Mouse (Mus musculus) CH12.LX (cell line): ENCODE data around the gene Ddx28. TPM values are rescaled to one million over a fixed set of nuclear protein-coding genes. Genes with fewer than 3 reads are reported as not detected.

Experiments
- DNase-seq: peaks from one replicate; pipeline ENCODE4 v3.0.0-alpha.2; 2013; ENCODE audit errors: extremely low read depth
- H3K27ac ChIP-seq: 2 replicates; pipeline ENCODE4 v1.5.1; 2012; ENCODE audit warnings: low read depth, mild to moderate bottlenecking, control low read depth, moderate library complexity; ENCODE audit not compliant: insufficient read depth
- H3K27me3 ChIP-seq: replicated peaks from 2 replicates; pipeline ENCODE3; 2012; ENCODE audit warnings: inconsistent platforms
- H3K36me3 ChIP-seq, 2 experiments: replicated peaks in 1 of 2; 2 replicates each; pipeline versions ENCODE3 to v1.6.1; 2012; ENCODE audit warnings: inconsistent platforms in 1 of 2, low read length in 1 of 2, mild to moderate bottlenecking in 1 of 2, mixed read lengths in 1 of 2, moderate library complexity in 1 of 2; ENCODE audit not compliant: control insufficient read depth in 1 of 2, insufficient read depth in 1 of 2
- H3K4me1 ChIP-seq, 2 experiments: 2 replicates each; pipeline ENCODE4 v1.6.1; 2012; ENCODE audit warnings: inconsistent platforms in 1 of 2, moderate library complexity in 1 of 2; ENCODE audit not compliant: insufficient read depth in 2 of 2, control insufficient read depth in 1 of 2
- H3K4me2 ChIP-seq: 2 replicates; pipeline ENCODE4 v1.6.1; 2012; ENCODE audit warnings: low read depth, mild to moderate bottlenecking, control low read depth; ENCODE audit not compliant: poor library complexity, insufficient read depth, severe bottlenecking
- H3K4me3 ChIP-seq, 3 experiments: fragments of 150-350 bp in 1 of 3; sonication (generic) in 1 of 3; replicated peaks in 1 of 3; 2 replicates each; pipeline versions ENCODE3 to v1.5.1; 2011 to 2012; ENCODE audit warnings: low read depth in 2 of 3, low read length in 2 of 3, mild to moderate bottlenecking in 2 of 3, moderate library complexity in 2 of 3, control low read depth in 1 of 3, improper control_type of control experiment in 1 of 3, inconsistent platforms in 1 of 3, mixed read lengths in 1 of 3; ENCODE audit not compliant: poor library complexity in 1 of 3
- H3K79me2 ChIP-seq: replicated peaks from 2 replicates; pipeline ENCODE4 v1.6.1; 2012; ENCODE audit warnings: mild to moderate bottlenecking, moderate library complexity; ENCODE audit not compliant: control insufficient read depth, poor library complexity, insufficient read depth, severe bottlenecking; ENCODE audit errors: extremely low read depth
- H3K9ac ChIP-seq: 2 replicates; pipeline ENCODE4 v1.6.1; 2012; ENCODE audit warnings: low read depth, mild to moderate bottlenecking, control low read depth, moderate library complexity; ENCODE audit not compliant: insufficient read depth
- H3K9me3 ChIP-seq: replicated peaks from 2 replicates; pipeline ENCODE3; 2012; ENCODE audit warnings: low read length, inconsistent platforms, mixed read lengths
- CHD2 ChIP-seq: IDR thresholded peaks from 2 replicates; pipeline ENCODE4 v1.6.1; 2011; ENCODE audit warnings: low read length, improper control_type of control experiment
- CTCF ChIP-seq, 2 experiments: IDR thresholded peaks in 1 of 2; conservative IDR thresholded peaks in 1 of 2; 2 replicates each; pipeline ENCODE4 v1.5.1; 2011 to 2012; ENCODE audit warnings: low read depth in 2 of 2, low read length in 2 of 2, improper control_type of control experiment in 1 of 2, inconsistent platforms in 1 of 2, mild to moderate bottlenecking in 1 of 2, moderate library complexity in 1 of 2
- E2F4 ChIP-seq: IDR thresholded peaks from 2 replicates; pipeline ENCODE4 v1.6.1; 2011; ENCODE audit warnings: low read depth, low read length, improper control_type of control experiment; ENCODE audit not compliant: insufficient replicate concordance
- ELF1 ChIP-seq: IDR thresholded peaks from 2 replicates; pipeline ENCODE4 v1.6.1; 2014; ENCODE audit warnings: low read depth, mild to moderate bottlenecking, inconsistent platforms, low read length, improper control_type of control experiment
- EP300 ChIP-seq: IDR thresholded peaks from 2 replicates; pipeline ENCODE4 v1.6.1; 2011; ENCODE audit warnings: low read length, improper control_type of control experiment
- ETS1 ChIP-seq: conservative IDR thresholded peaks from 2 replicates; pipeline ENCODE4 v1.6.1; 2012; ENCODE audit warnings: low read depth, mild to moderate bottlenecking, inconsistent platforms, low read length, improper control_type of control experiment, moderate library complexity
- GABPA ChIP-seq: IDR thresholded peaks from 2 replicates; pipeline ENCODE4 v1.6.1; 2012; ENCODE audit warnings: low read depth, low read length, improper control_type of control experiment, inconsistent platforms; ENCODE audit not compliant: insufficient replicate concordance
- HCFC1 ChIP-seq: IDR thresholded peaks from 2 replicates; pipeline ENCODE4 v1.6.1; 2012; ENCODE audit warnings: low read depth, mild to moderate bottlenecking, inconsistent platforms, low read length, improper control_type of control experiment
- IRF4 ChIP-seq: IDR thresholded peaks from 2 replicates; pipeline ENCODE4 v1.6.1; 2014; ENCODE audit warnings: low read depth, mild to moderate bottlenecking, inconsistent platforms, low read length, improper control_type of control experiment
- JUN ChIP-seq: IDR thresholded peaks from 2 replicates; pipeline ENCODE4 v1.6.1; 2011; ENCODE audit warnings: low read depth, mild to moderate bottlenecking, low read length, improper control_type of control experiment, moderate library complexity; ENCODE audit not compliant: insufficient read depth
- JUND ChIP-seq: conservative IDR thresholded peaks from 2 replicates; pipeline ENCODE4 v1.6.1; 2011; ENCODE audit warnings: low read depth, low read length, improper control_type of control experiment
- KAT2A ChIP-seq: IDR thresholded peaks from 2 replicates; pipeline ENCODE4 v1.6.1; 2012; ENCODE audit warnings: low read length, improper control_type of control experiment, inconsistent platforms; ENCODE audit not compliant: insufficient replicate concordance
- MAX ChIP-seq: IDR thresholded peaks from 2 replicates; pipeline ENCODE4 v1.6.1; 2011; ENCODE audit warnings: low read length, improper control_type of control experiment
- MAZ ChIP-seq: IDR thresholded peaks from 2 replicates; pipeline ENCODE4 v1.6.1; 2012; ENCODE audit warnings: low read depth, mild to moderate bottlenecking, inconsistent platforms, low read length, improper control_type of control experiment, moderate library complexity
- MEF2A ChIP-seq: IDR thresholded peaks from 2 replicates; pipeline ENCODE4 v1.6.1; 2014; ENCODE audit warnings: low read depth, mild to moderate bottlenecking, inconsistent platforms, low read length, improper control_type of control experiment, borderline replicate concordance
- MXI1 ChIP-seq: IDR thresholded peaks from 2 replicates; pipeline ENCODE4 v1.6.1; 2011; ENCODE audit warnings: mild to moderate bottlenecking, low read depth, low read length, improper control_type of control experiment
- MYC ChIP-seq: IDR thresholded peaks from 2 replicates; pipeline ENCODE4 v1.6.1; 2011; ENCODE audit warnings: low read depth, mild to moderate bottlenecking, improper control_type of control experiment, low read length
- NELFE ChIP-seq: IDR thresholded peaks from 2 replicates; pipeline ENCODE4 v1.6.1; 2011; ENCODE audit warnings: low read depth, low read length, improper control_type of control experiment
- POLR2A ChIP-seq: IDR thresholded peaks from 2 replicates; pipeline ENCODE4 v1.6.1; 2011; ENCODE audit warnings: low read depth, mild to moderate bottlenecking, improper control_type of control experiment, low read length
- POLR2AphosphoS2 ChIP-seq: IDR thresholded peaks from 2 replicates; pipeline ENCODE4 v1.6.1; 2011; ENCODE audit warnings: low read depth, low read length, improper control_type of control experiment
- RAD21 ChIP-seq: IDR thresholded peaks from 2 replicates; pipeline ENCODE4 v1.6.1; 2011; ENCODE audit warnings: low read depth, mild to moderate bottlenecking, low read length, improper control_type of control experiment, moderate library complexity
- RCOR1 ChIP-seq: conservative IDR thresholded peaks from 2 replicates; pipeline ENCODE4 v1.6.1; 2012; ENCODE audit warnings: low read depth, mild to moderate bottlenecking, inconsistent platforms, low read length, improper control_type of control experiment
- SIN3A ChIP-seq: IDR thresholded peaks from 2 replicates; pipeline ENCODE4 v1.6.1; 2012; ENCODE audit warnings: low read length, improper control_type of control experiment, inconsistent platforms
- SMC3 ChIP-seq: IDR thresholded peaks from 2 replicates; pipeline ENCODE4 v1.6.1; 2011; ENCODE audit warnings: low read depth, low read length, improper control_type of control experiment
- UBTF ChIP-seq: IDR thresholded peaks from 2 replicates; pipeline ENCODE4 v1.6.1; 2012; ENCODE audit warnings: low read depth, mild to moderate bottlenecking, inconsistent platforms, low read length, improper control_type of control experiment, moderate library complexity
- ZC3H11A ChIP-seq: IDR thresholded peaks from 2 replicates; pipeline ENCODE4 v1.6.1; 2012; ENCODE audit warnings: low read depth, mild to moderate bottlenecking, inconsistent platforms, low read length, improper control_type of control experiment
- ZKSCAN1 ChIP-seq: IDR thresholded peaks from 2 replicates; pipeline ENCODE4 v1.6.1; 2012; ENCODE audit warnings: low read depth, inconsistent platforms, low read length, improper control_type of control experiment, borderline replicate concordance
- ZMIZ1 ChIP-seq: IDR thresholded peaks from 2 replicates; pipeline ENCODE4 v1.6.1; 2012; ENCODE audit warnings: low read depth, mild to moderate bottlenecking, inconsistent platforms, low read length, improper control_type of control experiment
- dilution Hi-C: fragments of 300-500 bp; cut with MboI; formaldehyde crosslinking; loops from 2 replicates; pipeline ENCODE4 v1.14.3; 2020; ENCODE audit warnings: low sequenced_read_pairs; ENCODE audit not compliant: extremely low pct_unique_long_range_greater_than_20kb, extremely low pct_ligation_motif_present
- in situ Hi-C: fragments of 300-500 bp; cut with MboI; formaldehyde crosslinking; loops from 3 replicates; pipeline ENCODE4 v1.14.3; 2019; ENCODE audit warnings: low sequenced_read_pairs, low pct_ligation_motif_present, low pct_unique_long_range_greater_than_20kb, mixed read lengths
- polyA plus RNA-seq: library from polyadenylated mRNA; unstranded; fragments of >175 nt; gene quantifications from 2 replicates; pipeline ENCODE4 v1.2.1, GENCODE M21; 2012; ENCODE audit warnings: low read depth; ENCODE audit not compliant: insufficient read length
- total RNA-seq, 2 experiments: library from RNA; depleted of rRNA; stranded (reverse); fragments of 300-350 nt in 1 of 2; fragments of >200 nt in 1 of 2; gene quantifications; 2 replicates each; pipeline ENCODE4 v1.2.3; 2012 to 2014

Ddx28 gene
- total and polyA plus RNA-seq, 3 experiments, result 15.5 to 21.8 (median 19.8) TPM

DNA sequence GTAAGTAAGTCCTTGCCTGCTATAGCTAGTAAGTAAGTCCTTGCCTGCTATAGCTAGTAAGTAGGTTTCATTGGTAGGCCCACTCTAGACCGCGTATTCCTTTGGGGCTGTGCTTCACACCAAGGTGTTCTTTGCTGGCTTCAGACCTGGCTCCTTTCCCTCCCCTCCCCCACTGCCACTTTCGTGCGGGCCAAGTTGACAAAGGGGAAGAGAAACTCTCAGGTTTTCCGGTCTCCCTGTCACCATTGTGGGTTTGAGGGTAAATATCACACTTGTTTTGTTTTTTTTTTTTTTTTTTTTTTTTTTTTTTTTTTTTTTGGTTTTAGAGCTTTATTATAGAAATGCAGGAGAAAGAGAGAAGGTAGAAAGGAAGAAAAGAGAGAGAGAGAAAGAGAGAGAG lies 19.2 kb downstream of the Ddx28 start (continued):
- peak; percentile 73 for TF ChIP-seq SIN3A
- peak; percentile 93 for TF ChIP-seq EP300
- TF ChIP-seq ZC3H11A, result no peak
- no peak for TF ChIP-seq CTCF (conservative IDR thresholded peaks at IDR 0.05 in 1 of 2, IDR thresholded peaks at IDR 0.05 in 1 of 2; ENCODE audit: low read depth in 2 of 2, low read length in 2 of 2)
- TF ChIP-seq ETS1, result peak; percentile 68; the same call in 1 of the 2 replicates
- TF ChIP-seq POLR2AphosphoS2, result no peak
- TF ChIP-seq, all 38 proteins: peak for 14

DNA sequence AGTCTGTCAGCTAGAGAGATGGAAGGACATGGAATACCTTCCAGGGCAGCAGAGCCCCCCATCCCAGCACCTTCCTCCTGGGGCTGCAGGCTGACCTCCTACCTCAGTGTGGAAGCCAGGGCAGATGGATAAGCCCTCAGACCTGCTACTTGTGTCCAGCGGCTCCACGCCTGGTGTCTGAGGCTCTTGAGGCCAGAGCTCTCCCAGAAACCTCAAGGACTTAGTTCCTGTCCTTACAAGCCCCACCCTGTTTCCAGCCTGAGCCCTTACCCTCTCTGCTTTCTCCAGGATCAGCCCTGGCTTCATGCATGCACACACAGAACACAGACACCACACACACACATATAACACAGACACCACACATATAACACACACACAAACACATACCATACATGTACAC lies 20.1 kb downstream of the Ddx28 start:
- peaks cover 16 to 37% of the 10 kb centered on the region in 2 experiments for H3K4me1 ChIP-seq
- H3K27ac ChIP-seq, result peak overlapping the region; percentile 6; the same call in 1 of the 2 replicates
- DNase-seq, result no peak
- no peak overlapping the region for H3K4me3 ChIP-seq
- in situ Hi-C loops, result loop anchor here (5.0 kb wide), 1 partner anchor 36 kb away; no protein-coding TSS in a partner anchor
- no peak overlapping the region for H3K9ac ChIP-seq
- TF ChIP-seq MAZ (no peak), NELFE (no peak), MAX (no peak), JUN (no peak), RCOR1 (no peak), SMC3 (no peak), HCFC1 (no peak), ZMIZ1 (no peak), ZKSCAN1 (no peak), KAT2A (no peak), MYC (no peak), ZC3H11A (no peak)
- TF ChIP-seq, all 38 proteins: peak for 0
- dilution Hi-C loops, result no loop called here
- H3K27me3 ChIP-seq, result peaks cover 6% of the 10 kb centered on the region
- no peaks in the 10 kb centered on the region for H3K36me3 ChIP-seq
- H3K9me3 ChIP-seq, result no peaks in the 10 kb centered on the region
- H3K4me2 ChIP-seq, result no peak overlapping the region
- no peaks in the 10 kb centered on the region for H3K79me2 ChIP-seq

DNA sequence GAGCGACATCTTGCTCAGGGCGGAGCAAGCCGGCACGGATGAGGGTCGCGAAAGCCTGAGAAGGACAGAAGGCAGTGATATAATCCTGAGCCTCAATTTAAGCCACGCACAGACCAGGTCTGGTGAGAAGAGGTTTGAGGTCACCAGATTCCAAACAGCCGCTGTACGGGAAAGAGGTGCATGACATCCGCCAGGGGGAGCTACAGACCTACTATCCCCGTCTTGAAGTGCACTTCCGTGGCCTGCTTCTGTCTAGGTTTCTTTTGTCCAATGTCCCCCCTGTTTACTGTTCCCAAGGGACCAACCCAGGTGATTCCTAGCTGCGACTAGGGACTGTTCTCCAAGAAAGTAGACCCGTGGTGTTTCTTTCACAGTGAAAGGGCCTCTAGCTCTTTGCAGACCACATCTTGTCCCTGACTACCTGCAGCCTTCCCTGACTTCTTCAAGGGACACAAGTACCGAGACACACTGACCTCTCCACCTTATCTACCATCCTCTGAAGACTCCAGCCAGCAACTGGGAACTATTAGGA lies 20.8 kb downstream of the Ddx28 start, which contains the start of gene Dus2:
Gene Dus2 (plus strand): TSS at position 482 of the 532 bp plus-strand sequence.
- Histone ChIP-seq H3K36me3 (no peaks in the 10 kb centered on the region), H3K4me1 (peaks cover 11 to 31% of the 10 kb centered on the region in 2 experiments), H3K27ac (peak within 1 kb of the TSS; percentile 6; the same call in 1 of the 2 replicates), H3K9me3 (no peaks in the 10 kb centered on the region), H3K4me3 (no peak within 1 kb of the TSS), H3K4me2 (peak within 1 kb of the TSS; percentile 25; the same call in 1 of the 2 replicates), H3K27me3 (peaks cover 9% of the 10 kb centered on the region), H3K79me2 (no peaks in the 10 kb centered on the region), H3K9ac (no peak within 1 kb of the TSS)
- dilution Hi-C loops (no loop called here), in situ Hi-C loops (loop anchor here (5.0 kb wide), 1 partner anchor 36 kb away; no protein-coding TSS in a partner anchor)
- DNase-seq, result peak; percentile 92
- peak; percentile 98 for TF ChIP-seq RAD21
- no peak for TF ChIP-seq E2F4
- TF ChIP-seq ELF1, result peak; percentile 83
- no peak for TF ChIP-seq JUND
- TF ChIP-seq EP300, result no peak
- TF ChIP-seq CHD2, result no peak
- peak; percentile 99 for TF ChIP-seq SMC3
- no peak for TF ChIP-seq SIN3A
- TF ChIP-seq POLR2A, result no peak
- peak; percentile 58; the same call in 1 of the 2 replicates for TF ChIP-seq IRF4
- TF ChIP-seq KAT2A, result no peak
- no peak; the same call in 1 of the 2 replicates for TF ChIP-seq NELFE
- peak; percentile 90 for TF ChIP-seq ZC3H11A
- TF ChIP-seq UBTF, result no peak
- no peak for TF ChIP-seq JUN
- TF ChIP-seq MAZ, result no peak
- TF ChIP-seq GABPA, result no peak
- no peak for TF ChIP-seq MXI1
- peak; percentile 73 to 98 for TF ChIP-seq CTCF (conservative IDR thresholded peaks at IDR 0.05 in 1 of 2, IDR thresholded peaks at IDR 0.05 in 1 of 2; ENCODE audit: low read depth in 2 of 2, low read length in 2 of 2)
- peak; percentile 31; the same call in 1 of the 2 replicates for TF ChIP-seq MEF2A
- no peak for TF ChIP-seq MYC
